Mouse (Mus musculus): ENCODE data around the gene Acot12.
A peak's percentile ranks its signal among the peaks of the same experiment; 100 is the strongest.

GRCm38 (mm10) chr13:91723108-91723735 lies 18.1 kb upstream of the Acot12 start:
- TF ChIP-seq CTCF (IDR thresholded peaks at IDR 0.05; ENCODE audit: low read depth, low read length) (peak; percentile 65; the same call in 1 of the 2 replicates), POLR2A (IDR thresholded peaks at IDR 0.05; ENCODE audit: extremely low read depth, insufficient read depth, low read length) (no peak)

Data from liver, adult 2 months (tissue).